Mouse (Mus musculus) B cell, adult 2 months (primary cell): ENCODE measurements at regions not wholly inside any gene's neighbourhood (a gene's known extent, or its start where the extent isn't known, plus 50 kb on each side); places are given as distances from the start of the nearest gene placed in this dataset.

Experiments
- DNase-seq, 2 experiments: peaks; one replicate each; pipeline ENCODE4 v3.0.0; 2022

DNA sequence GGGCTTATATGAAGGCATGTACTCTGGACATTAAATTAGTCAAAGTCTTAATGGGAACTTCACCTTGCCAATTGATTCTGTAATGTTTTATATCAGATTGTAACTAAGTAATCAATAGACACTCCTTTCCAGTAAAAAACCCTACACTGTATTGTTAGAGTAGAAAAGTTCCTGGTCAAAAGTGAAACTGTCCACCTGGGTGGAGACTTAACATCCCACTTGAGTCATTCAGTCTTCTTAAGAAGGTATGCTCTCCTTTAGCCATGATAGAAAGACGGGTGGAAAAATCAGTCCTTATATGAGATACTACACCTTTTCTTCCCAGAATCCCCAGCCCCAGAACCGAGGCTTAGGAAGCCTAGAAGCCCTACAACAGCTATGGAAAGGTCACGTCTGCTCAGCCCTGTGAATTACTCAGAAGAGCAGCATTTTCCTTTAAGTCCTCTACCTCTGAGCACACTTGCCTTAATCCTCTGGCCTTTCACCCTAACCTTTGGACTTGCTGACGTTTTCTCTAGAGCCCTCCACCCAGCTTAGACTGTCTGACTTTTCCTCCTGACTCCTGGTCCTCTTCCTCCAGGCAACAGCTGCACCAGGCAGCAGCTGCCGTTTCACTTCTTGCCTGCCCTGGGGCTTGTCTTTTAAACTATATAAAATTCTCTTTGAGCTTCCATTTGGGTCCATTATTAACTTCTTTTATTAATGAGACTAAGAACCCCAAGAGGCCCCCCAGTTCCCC is 93.4 kb upstream of the Ankrd50 start:
- no peak for DNase-seq

DNA sequence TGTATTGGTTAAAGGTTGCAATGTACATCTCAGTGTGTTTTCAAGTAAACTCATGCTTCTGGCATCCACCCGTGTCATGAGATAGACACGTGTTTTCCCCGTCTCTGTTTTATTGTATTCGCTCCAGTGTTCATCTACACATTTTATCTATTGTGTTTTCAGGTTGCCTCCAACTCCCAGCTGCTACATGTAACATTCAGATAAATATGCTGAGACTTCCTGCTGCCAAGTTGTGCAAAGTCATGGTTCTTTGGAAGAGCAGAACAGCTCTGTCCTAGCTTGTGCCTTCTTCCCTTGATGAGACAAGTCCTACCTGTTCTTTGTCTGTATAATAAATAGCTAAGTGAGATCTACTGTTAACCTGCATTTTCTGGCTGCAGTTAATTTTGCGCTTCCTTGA is 89.0 kb upstream of the Ankrd50 start:
- no peak for DNase-seq

GRCm38 (mm10) chr3:38572159-38572558 is 87.5 kb upstream of the Ankrd50 start:
- no peak for DNase-seq

- no peak for DNase-seq
Observed at GRCm38 (mm10) chr3:38571224-38571623, 86.6 kb upstream of the Ankrd50 start.

DNA sequence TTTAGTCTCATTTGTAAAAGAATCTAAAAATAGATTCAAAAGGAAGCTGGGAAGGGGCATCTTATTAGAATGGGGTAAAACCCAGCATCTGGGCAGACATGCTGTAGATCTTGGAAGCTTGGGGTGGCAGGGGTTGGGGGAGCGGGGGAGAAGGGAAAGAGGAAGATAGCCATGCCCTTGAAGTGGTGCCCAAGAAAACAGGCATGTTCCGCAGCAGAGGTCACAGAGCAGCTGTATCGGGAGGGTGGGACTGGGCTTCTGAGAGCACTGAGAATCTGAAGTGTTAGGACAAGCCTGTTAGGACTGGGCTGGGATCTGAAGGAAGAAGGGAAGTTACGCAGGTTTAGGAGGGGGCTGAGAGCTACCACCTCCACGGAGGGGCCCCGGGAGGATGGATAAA is 84.4 kb upstream of the Ankrd50 start:
- no peak for DNase-seq

DNA sequence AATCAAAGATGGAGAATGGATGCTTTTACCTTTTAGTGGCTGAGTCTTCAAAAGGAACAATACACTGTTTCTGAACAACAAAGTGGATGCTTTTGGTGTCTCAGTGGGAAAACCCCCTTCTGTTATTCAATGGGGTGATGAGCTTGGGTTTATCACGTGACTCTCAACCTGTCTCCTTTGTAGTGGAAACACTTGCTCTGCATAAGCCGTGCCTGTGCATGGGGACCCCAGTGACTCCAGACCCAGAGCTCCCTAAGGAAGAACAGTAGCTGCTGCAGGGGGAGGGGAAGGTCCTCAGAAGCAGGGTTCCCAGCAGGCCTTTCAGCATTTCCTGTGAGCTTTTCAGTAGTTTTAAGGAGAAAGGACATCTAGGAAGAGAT is 83.9 kb upstream of the Ankrd50 start:
- DNase-seq, result no peak

DNA sequence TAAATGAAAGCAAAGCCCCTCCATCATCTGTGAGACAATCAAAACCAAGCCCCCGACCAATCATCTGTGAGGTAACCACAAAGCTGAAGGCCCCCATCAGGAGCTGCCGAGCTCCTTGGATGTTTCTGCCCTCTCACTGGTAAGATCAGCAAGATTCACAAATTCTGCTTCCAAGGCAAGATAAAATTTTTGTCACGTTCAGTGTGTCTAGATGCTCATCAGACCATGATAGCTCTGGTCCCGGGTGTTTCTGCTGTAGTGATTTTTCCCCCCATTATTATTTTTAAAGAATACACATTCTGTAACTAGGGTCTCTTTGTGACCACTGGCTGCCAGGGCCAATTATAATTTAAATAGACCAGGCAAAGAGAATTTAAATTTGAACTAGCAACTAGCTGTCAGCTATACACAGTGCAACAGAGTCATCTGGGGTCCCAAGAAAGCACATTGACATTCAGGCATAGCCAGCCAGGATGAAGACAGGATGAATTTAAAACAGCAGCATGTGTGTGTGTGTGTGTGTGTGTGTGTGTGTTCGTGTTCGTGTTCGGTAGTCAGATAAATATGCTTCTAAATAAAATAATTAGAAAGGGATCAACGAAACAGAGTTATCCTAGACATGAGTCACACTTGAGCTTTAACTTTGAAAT is 83.4 kb upstream of the Ankrd50 start:
- no peak for DNase-seq

- no peak for DNase-seq
Observed at GRCm38 (mm10) chr3:38566576-38566975, 81.9 kb upstream of the Ankrd50 start.

GRCm38 (mm10) chr3:38564844-38565243 is 80.2 kb upstream of the Ankrd50 start:
- no peak for DNase-seq

GRCm38 (mm10) chr3:38564364-38564763 is 79.7 kb upstream of the Ankrd50 start:
- DNase-seq, result no peak

DNA sequence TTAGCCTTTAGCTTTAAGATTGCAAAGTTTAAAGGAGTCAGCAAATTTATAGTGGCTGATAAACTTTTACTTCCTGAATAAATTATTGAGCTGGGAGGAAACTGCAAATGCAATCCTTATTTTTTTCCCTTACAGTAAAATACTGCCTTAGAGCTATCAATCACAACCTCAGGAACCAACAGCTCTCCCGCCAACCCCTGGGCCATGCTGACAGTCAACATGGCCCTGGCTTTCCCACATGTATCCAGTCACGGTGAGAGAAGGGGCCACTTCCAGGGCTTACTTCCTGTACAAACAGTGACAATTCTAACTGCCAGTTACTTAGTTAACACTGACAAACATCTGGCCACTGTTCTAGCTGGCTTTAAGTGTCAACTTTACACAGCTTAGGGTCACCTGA is 76.5 kb upstream of the Ankrd50 start:
- DNase-seq, result no peak

GRCm38 (mm10) chr3:38555939-38556338 is 71.3 kb upstream of the Ankrd50 start:
- DNase-seq, result no peak

DNA sequence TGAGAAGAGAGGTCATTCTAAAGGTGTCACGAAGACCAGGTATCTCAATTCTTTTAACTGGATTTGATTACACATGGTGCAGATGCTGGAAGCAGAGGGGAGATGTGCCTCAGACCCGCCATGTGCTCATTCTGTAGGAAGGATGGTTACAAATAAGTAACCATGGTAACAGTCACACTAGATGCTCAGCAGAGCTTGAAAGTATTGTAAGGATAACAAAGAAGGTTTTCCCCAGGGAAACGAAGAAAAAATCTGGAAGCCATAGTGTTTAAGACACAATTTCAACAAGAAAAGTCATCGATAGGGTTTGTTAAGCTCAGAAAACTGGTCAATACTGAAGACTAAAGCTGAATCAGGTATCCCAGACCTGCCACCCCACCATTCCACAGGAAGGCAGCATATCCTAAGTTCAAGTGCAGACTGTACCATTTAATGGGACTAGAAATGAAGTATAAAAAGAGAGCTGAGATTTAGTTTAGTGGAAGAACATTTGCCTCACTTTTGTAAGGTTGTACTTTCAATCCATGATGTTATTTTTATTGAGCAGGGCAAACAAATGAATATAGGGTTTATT is 68.9 kb upstream of the Ankrd50 start:
- no peak for DNase-seq

GRCm38 (mm10) chr3:38547032-38547431 is 62.4 kb upstream of the Ankrd50 start:
- DNase-seq, result no peak

- DNase-seq, result no peak
Observed at GRCm38 (mm10) chr3:38545501-38545896, 60.9 kb upstream of the Ankrd50 start.

DNA sequence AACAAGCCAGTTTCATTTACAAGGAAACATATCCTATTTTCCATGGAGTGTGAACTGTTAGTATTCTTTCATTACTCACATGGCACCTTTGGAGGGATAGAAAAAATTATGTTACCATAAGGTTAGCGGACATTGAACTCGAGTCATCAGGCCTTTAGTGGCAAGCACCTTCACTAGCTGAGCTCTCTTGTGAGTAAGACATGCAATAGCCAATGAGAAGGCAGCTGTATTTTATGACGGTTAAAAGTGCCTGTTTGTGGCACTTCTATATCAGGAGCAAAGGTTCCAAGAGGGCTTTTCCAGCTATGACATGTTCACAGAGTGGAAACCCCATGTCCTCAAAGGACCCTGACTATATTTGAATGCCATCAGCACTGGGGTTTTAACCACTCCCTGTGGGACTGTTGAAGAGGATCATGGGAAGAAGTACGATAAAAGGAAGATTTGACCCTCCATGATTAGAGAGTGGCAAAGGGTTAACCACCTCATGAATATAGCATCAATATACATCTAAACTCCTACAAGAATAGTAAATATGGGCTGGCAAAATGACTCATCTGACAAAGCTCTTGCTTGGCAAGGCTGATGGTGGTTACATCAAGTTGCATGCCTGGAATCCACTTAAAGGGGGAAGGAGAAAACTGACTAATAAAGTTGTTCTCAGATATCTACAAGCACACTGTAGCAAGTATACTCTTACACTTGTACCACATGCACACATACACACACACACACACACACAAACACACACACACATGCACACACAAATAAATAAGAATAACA is 60.3 kb upstream of the Ankrd50 start:
- DNase-seq, result no peak

GRCm38 (mm10) chr3:38543816-38544215 is 59.2 kb upstream of the Ankrd50 start:
- DNase-seq, result no peak

DNA sequence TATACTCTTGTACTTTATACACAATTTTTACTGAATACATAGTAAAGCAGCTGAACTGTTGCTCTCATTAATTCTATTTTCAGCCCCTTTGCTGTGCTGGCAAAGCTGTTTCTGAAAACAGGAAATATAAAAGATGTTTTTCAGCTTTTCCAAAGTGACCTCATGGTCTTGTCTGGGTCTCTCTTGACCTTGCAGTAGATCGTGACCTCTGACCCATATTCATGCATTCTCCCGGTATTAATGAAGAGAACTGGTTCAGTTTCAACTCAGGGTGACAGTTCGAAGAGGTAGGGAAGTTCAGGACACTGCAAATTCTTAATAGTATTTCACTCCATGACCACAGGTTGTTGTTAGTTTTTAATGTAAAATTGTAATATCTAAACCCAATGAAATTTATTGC is 56.7 kb upstream of the Ankrd50 start:
- DNase-seq, result no peak

DNA sequence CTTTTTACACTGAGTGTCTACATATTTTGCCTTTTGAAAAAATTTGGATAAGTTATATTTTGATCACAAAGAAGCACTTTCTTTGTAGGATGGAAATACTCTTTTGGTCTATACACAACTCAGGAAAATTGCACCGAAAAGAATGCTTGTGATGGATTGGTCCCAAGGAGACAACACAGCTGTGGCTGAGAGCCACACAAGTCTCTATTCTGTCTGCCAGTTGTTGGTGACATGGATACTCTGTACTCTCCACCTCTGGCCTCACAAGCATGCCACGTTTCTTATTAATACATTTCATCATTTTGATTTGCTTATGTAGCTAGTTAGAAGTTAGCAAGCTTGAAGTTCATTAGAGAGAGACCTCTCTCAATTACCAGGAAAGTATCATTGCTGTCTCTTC is 53.7 kb upstream of the Ankrd50 start:
- no peak for DNase-seq

DNA sequence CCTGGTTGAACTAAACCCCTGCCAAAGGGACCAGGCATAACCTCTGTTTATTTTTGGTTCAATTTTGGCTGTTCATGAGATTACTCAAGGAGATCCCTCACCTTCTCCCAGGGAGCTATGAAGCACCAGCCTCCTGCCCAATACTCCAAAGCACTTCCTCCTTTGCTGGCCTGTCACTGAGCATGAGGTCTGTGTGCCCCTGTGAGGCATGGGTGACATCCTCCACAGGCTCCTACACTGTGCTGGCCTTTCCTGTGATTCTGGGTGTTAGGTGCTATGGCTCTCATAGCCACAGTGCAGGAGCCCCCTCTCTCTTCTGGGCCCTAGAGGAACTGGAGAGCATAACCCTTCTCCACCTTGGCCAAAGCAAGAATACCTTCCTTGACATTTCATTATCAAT is 53.1 kb upstream of the Ankrd50 start:
- no peak for DNase-seq
